Mouse (Mus musculus): Measurements from ENCODE around the gene Dlg2.

DNA sequence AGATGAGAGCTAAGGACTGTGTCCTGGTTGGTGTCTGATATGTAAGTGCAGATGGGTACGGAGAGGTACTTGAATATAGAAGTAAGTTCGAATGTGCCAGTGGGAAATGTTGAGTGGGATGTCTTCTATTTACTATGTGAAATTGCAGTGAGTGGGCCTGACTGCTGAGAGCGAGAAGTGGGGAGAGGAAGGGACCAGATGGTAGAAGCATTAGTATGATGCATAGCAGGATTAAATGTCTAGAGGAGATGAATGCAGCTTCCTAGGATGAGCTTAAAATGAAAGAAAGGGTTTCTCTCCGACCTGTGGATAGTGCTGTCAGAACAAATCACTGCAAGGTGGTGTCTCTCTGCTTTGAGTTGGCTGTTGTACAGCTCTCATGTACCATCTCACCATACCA, 451.0 kb downstream of the Dlg2 start:
- TF ChIP-seq CTCF (conservative IDR thresholded peaks at IDR 0.05; ENCODE audit: low read length) (no peak), POU5F1 (IDR thresholded peaks at IDR 0.05; ENCODE audit: borderline replicate concordance, low read length) (no peak)
